Mouse (Mus musculus) E14TG2a.4 (cell line): ENCODE data around the gene Madd.

ENCODE experiments used
- H3K27me3 ChIP-seq: 2 replicates; pipeline ENCODE4 v1.6.1; 2014; ENCODE audit warnings: low read length, control low read depth; ENCODE audit not compliant: insufficient read depth
- H3K36me3 ChIP-seq: 2 replicates; pipeline ENCODE4 v1.6.1; 2014; ENCODE audit warnings: low read length, control low read depth; ENCODE audit not compliant: insufficient read depth
- H3K4me1 ChIP-seq: replicated peaks from 2 replicates; pipeline ENCODE4 v1.6.1; 2014; ENCODE audit warnings: low read depth, low read length, control low read depth
- H3K4me3 ChIP-seq: replicated peaks from 2 replicates; pipeline ENCODE4 v1.5.1; 2014; ENCODE audit warnings: mild to moderate bottlenecking, low read length
- H3K9me3 ChIP-seq: 2 replicates; pipeline ENCODE4 v1.6.1; 2014; ENCODE audit warnings: low read length, control low read depth
- CTCF ChIP-seq: conservative IDR thresholded peaks from 2 replicates; pipeline ENCODE4 v1.5.1; 2014; ENCODE audit warnings: low read length
- NANOG ChIP-seq: IDR thresholded peaks from 2 replicates; pipeline ENCODE4 v1.6.1; 2014; ENCODE audit warnings: borderline replicate concordance, low read length, mixed read lengths
- POU5F1 ChIP-seq: IDR thresholded peaks from 2 replicates; pipeline ENCODE4 v1.6.1; 2014; ENCODE audit warnings: low read length, borderline replicate concordance

The Madd gene

GRCm38 (mm10) chr2:91182405-91183147 lies 1.1 kb downstream of the Madd start:
- H3K9me3 ChIP-seq = no peaks in the 10 kb centered on the region
- H3K27me3 ChIP-seq = peaks cover 29% of the 10 kb centered on the region
- no peaks in the 10 kb centered on the region for H3K36me3 ChIP-seq
- peak overlapping the region; percentile 98 for H3K4me3 ChIP-seq
- TF ChIP-seq NANOG (no peak), POU5F1 (no peak), CTCF (no peak)
- peaks cover 21% of the 10 kb centered on the region for H3K4me1 ChIP-seq

DNA sequence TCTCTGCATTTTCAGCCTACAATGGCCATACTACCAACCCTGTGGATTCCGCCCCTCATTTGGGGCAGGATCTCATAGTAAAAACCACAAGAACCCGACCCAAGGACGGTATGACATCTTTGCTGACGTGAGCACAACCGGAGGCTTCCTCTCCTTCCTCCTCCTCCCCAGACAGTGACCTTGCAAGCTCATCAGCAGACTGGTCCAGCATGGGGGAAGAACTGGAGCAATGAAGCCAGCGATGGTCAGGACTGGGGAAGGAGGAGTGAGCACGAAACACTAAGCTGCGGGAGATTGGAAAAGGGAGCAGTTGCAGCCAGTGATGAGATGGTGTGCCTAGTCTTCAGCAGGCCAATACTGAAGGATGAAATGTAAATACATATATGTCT lies 1.6 kb downstream of the Madd start:
- H3K36me3 ChIP-seq = no peaks in the 10 kb centered on the region
- H3K4me3 ChIP-seq = peak overlapping the region; percentile 98
- no peak for TF ChIP-seq POU5F1
- peaks cover 29% of the 10 kb centered on the region for H3K27me3 ChIP-seq
- H3K4me1 ChIP-seq = peaks cover 21% of the 10 kb centered on the region
- H3K9me3 ChIP-seq = no peaks in the 10 kb centered on the region

DNA sequence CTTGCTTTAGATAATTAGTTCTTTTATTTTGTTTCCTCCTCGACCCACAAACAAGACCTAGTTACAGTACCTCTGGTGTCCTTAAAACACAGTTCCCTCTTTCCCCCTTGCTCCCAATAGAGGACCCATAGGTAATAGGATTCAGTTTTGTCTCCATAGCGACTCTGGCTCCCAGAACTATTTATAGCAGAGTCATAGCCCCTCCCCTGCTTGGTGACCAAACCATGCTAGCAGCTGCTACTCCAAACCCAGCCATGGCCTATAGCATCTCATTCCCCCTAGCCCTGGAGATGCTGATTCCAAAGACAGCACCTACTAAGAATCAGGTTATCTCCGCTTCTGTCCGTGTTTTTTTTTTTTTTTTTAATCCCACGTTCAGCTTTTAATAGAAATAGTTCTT lies 2.9 kb downstream of the Madd start:
- H3K27me3 ChIP-seq = peaks cover 34% of the 10 kb centered on the region
- H3K4me1 ChIP-seq = peaks cover 21% of the 10 kb centered on the region
- no peak for TF ChIP-seq CTCF
- no peak for TF ChIP-seq POU5F1
- no peak for TF ChIP-seq NANOG
- H3K9me3 ChIP-seq = no peaks in the 10 kb centered on the region
- no peak overlapping the region for H3K4me3 ChIP-seq
- H3K36me3 ChIP-seq = no peaks in the 10 kb centered on the region

- H3K9me3 ChIP-seq = no peaks in the 10 kb centered on the region
- peaks cover 34% of the 10 kb centered on the region for H3K27me3 ChIP-seq
- TF ChIP-seq POU5F1 = no peak
- no peak for TF ChIP-seq CTCF
- TF ChIP-seq NANOG = no peak
- H3K4me3 ChIP-seq = no peak overlapping the region
- peaks cover 21% of the 10 kb centered on the region for H3K4me1 ChIP-seq
- H3K36me3 ChIP-seq = no peaks in the 10 kb centered on the region
These were observed 3.8 kb downstream of the Madd start for GRCm38 (mm10) chr2:91179825-91180224.

GRCm38 (mm10) chr2:91176234-91176633 lies 7.4 kb downstream of the Madd start:
- Histone ChIP-seq H3K36me3 (peaks cover 6% of the 10 kb centered on the region), H3K4me3 (no peak overlapping the region), H3K27me3 (peaks cover 25% of the 10 kb centered on the region), H3K9me3 (no peaks in the 10 kb centered on the region), H3K4me1 (0 out of 2 replicates have a peak, but pooled peaks cover 2% of the 10 kb centered on the region)
- TF ChIP-seq CTCF (no peak), NANOG (no peak), POU5F1 (no peak)

DNA sequence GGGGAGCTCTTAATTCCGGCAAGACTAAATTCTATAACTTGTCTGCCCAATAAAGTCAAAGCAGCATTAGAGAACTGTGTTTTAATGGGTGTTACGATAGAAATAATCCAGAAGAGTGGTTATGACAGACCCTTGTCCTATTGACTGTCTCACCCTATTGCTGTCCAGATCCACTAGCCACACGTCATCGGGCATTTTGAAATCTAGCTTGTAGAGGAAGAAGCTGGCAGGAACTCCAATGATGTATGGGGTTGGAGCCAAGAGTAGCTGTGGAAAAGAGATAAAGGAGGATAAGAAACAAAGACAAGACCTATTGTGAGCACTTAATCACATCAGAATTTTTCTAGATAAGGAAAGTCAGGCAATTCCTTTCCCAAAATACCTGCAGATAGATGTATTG lies 8.1 kb downstream of the Madd start:
- Histone ChIP-seq H3K27me3 (peaks cover 18% of the 10 kb centered on the region), H3K4me1 (0 out of 2 replicates have a peak, but pooled peaks cover 2% of the 10 kb centered on the region), H3K4me3 (no peak overlapping the region), H3K36me3 (peaks cover 6% of the 10 kb centered on the region), H3K9me3 (no peaks in the 10 kb centered on the region)
- TF ChIP-seq POU5F1 (no peak), CTCF (no peak), NANOG (no peak)

- H3K9me3 ChIP-seq = no peaks in the 10 kb centered on the region
- TF ChIP-seq NANOG (no peak), POU5F1 (no peak), CTCF (no peak)
- peaks cover 18% of the 10 kb centered on the region for H3K36me3 ChIP-seq
- H3K4me3 ChIP-seq = no peak overlapping the region
- H3K4me1 ChIP-seq = no peaks in the 10 kb centered on the region
- no peaks in the 10 kb centered on the region for H3K27me3 ChIP-seq
These were observed 13.9 kb downstream of the Madd start for GRCm38 (mm10) chr2:91169587-91170322.

GRCm38 (mm10) chr2:91167629-91168028 lies 16.0 kb downstream of the Madd start:
- H3K9me3 ChIP-seq = no peaks in the 10 kb centered on the region
- no peaks in the 10 kb centered on the region for H3K4me1 ChIP-seq
- no peak for TF ChIP-seq NANOG
- TF ChIP-seq CTCF = no peak
- TF ChIP-seq POU5F1 = no peak
- H3K27me3 ChIP-seq = no peaks in the 10 kb centered on the region
- no peak overlapping the region for H3K4me3 ChIP-seq
- peaks cover 17% of the 10 kb centered on the region for H3K36me3 ChIP-seq

- peaks cover 6% of the 10 kb centered on the region for H3K4me1 ChIP-seq
- H3K36me3 ChIP-seq = peaks cover 18% of the 10 kb centered on the region
- H3K9me3 ChIP-seq = no peaks in the 10 kb centered on the region
- TF ChIP-seq NANOG = no peak
- TF ChIP-seq POU5F1 = no peak
- no peak for TF ChIP-seq CTCF
- no peaks in the 10 kb centered on the region for H3K27me3 ChIP-seq
- H3K4me3 ChIP-seq = no peak overlapping the region
These were observed 18.6 kb downstream of the Madd start for GRCm38 (mm10) chr2:91164991-91165390.
